Mouse (Mus musculus) lung, postnatal 14 days (tissue): Measurements from ENCODE around the gene Litaf.
A peak's percentile ranks its signal among the peaks of the same experiment; 100 is the strongest.

Experiments
- DNase-seq: peaks from one replicate; pipeline ENCODE4 v3.0.0; 2021

Gene Litaf

GRCm38 (mm10) chr16:10951581-10951980 lies 114.4 kb downstream of the Litaf start:
- DNase-seq = peak; percentile 74

DNA sequence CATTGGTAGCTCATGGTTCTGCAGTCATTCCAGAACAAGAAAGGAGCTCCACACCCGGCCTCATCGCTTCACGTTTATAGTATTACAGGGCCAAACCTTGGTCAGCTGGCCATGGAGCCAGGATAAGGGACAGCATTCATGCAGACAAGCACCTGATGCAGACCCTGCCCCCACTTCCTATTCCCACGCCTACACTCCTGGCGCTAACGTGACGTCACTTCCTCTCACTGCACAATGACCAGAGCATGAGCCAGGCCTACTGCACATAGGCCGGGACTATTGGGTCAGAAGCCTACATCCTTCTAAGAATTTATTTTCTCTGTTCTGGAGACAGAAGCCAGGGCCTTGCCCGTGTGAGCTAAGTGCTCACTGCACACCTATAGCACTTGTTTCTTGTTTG lies 115.4 kb downstream of the Litaf start:
- no peak for DNase-seq

DNA sequence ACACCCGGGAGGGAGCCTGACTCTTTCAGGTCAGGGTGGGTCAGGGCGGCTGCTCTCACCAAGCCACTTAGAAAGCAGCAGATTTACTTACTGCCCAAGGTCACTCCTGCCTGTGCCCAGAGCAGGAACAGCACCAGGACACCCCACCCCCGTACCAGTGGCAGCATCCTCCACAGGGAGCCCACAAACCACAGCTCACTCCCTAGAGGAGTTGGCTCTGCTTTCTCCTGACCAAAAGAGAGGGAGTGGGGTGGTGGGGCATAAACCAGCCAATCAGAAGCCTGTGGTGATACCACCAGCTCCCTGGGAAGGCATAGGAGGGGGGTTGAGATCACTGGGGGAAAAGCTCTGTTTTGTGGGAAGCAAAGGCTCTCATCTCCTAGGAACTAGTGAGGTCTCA lies 118.2 kb downstream of the Litaf start:
- no peak for DNase-seq

DNA sequence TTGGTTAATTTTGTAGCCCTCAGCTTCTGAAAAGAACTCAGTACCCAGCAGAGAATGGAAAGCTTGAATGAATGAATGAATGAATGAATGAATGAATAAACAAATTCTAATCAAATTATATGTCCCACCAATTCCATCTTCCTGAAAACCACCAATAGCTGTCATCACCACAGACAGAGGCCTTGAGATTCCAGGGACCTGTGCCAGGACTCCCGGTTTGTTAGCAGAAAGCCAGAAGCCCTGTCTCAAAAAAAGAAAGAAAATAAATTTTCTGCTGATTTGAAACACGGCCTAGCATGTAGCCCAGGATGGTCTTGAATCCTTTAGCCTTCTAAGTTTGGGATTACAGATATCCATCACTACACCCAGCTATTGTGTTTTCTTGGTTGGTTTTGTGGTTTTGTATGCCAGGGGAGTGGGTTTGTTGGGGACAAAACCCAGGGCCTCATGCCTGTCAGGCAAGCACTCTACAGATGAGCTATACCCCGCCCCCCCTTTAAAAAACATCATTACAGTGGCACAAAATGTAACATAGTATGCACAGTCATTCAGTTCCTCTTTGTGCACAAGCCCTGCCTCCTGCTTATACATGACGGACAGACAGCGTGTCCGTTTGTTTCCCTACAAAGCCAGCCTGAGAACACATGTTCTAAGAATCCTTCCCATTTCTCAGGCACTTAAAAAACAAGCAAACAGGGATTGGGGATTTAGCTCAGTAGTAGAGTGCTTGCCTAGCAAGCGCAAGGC lies 120.4 kb downstream of the Litaf start:
- no peak for DNase-seq

GRCm38 (mm10) chr16:10944545-10944944 lies 121.4 kb downstream of the Litaf start:
- DNase-seq = no peak

DNA sequence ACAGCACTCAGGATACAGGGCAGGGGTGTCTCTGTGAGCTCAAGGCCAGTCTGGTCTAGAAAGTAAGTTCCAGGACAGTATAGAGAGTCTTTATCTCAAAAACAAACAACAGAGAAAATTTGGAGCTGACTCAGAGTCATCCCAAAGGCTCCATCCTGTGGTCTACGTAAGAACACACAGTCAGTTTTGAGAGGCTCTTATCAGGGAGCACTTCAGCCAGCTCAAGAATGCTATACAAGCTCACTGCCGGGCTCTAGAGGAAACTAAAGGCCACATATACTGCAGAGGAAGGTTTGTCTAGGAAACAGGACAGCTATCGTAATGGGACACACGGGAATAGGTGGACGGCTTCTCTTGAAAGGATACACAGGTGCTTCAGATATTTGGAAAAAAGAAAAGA lies 122.7 kb downstream of the Litaf start:
- no peak for DNase-seq

DNA sequence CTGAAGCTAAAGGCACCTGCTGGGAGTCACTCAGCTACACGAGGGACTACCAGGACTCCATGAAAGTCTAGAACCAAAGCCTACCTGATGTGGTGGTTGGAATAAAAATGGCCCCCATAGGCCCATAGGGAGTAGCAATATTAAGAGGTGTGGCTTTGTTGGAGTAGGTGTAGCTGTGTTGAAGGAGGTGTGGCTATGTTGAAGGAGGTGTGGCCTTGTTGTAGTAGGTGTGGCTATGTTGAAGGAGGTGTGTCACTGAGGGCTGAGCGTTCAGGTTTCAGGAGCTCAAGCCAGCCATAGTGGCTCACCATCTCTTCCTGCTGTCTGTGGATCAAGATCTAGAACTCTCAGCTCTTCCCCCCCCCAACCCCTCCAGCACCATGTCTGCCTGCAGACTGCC lies 125.3 kb downstream of the Litaf start:
- no peak for DNase-seq

DNA sequence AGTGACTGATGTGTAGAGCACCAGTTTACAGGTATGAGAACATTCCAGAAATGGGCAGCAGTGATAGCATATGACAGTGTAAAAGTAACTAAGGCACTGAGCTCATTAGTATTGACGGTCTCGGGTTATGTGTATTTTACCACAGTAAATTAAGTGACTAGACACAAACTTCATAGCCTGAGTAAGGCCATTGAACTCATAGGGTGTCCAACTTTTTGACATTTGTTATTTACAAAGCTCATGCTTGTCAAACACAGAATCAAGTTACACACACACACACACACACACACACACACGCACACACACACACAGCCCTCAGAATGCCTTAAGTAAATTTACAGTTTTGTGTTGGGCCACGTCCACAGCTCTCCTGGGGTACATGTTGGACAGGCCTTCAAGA lies 126.0 kb downstream of the Litaf start:
- DNase-seq = no peak

DNA sequence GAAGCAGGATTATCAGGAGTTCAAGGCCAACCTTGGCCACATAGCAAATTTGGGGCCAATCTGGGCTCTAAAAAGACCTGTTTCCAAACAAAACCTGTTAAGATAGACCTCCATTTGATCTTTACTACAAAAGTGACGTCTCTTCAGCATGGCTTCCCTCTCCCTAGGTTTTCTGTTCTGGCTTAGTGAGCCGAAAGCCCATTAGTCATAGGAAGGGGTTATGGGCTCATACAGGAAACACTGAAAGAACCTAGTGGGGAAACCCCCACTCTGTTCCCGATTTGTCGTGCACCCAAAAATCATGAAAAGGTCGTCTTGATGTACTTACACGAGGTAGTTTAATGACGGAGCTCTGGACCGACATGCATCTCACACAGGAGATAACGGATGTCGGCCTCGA lies 128.5 kb downstream of the Litaf start:
- no peak for DNase-seq

- no peak for DNase-seq
Measured at GRCm38 (mm10) chr16:10936700-10937319, 129.1 kb downstream of the Litaf start.

GRCm38 (mm10) chr16:10934047-10934446 lies 131.9 kb downstream of the Litaf start:
- DNase-seq = no peak

DNA sequence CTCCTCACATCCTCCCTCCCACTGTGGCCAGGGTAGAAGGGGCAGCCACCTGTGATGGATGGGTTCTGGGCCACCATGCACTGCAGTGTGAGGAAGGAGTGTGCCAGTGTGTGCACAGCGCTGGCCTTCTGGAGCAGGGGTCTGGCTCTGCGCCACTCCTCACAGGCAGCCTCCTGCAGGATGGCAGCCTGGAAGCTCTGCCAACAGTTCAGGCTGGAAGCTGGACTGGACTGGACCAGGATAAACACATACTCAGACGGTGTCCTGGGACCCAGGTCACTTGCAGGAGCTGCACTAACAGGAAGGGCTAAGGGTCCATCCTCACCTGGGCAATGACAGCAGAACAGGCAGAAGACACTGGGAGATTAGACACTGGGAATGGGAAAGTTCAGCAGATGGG lies 132.6 kb downstream of the Litaf start:
- DNase-seq = no peak

GRCm38 (mm10) chr16:10927026-10927425 lies 138.9 kb downstream of the Litaf start:
- no peak for DNase-seq

- peak; percentile 39 for DNase-seq
Measured at GRCm38 (mm10) chr16:10925591-10926180, 140.3 kb downstream of the Litaf start.

- DNase-seq = no peak
Measured at GRCm38 (mm10) chr16:10923561-10923960, 142.4 kb downstream of the Litaf start.

- no peak for DNase-seq
Measured at GRCm38 (mm10) chr16:10919856-10920255, 146.1 kb downstream of the Litaf start.

DNA sequence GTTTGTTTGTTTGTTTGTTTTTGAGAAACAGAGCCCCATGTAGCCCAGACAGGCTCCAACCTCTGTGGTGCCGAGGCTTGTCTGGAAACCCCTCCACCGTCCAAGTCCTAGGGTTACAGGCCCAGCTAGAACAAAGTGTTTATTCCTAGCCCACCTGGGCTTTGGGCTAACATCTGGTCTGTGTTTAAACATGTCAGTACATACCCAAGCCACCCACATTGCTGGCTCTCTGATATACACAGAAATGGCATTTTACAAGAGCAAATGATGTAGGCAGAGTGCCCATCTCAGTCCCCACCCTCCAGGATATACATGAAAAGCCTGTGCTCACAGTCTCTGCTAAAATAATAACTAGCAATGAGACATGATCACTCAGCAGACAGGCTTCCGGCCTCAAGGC lies 149.7 kb downstream of the Litaf start:
- no peak for DNase-seq

GRCm38 (mm10) chr16:10915066-10915465 lies 150.9 kb downstream of the Litaf start:
- no peak for DNase-seq

GRCm38 (mm10) chr16:10911061-10911460 lies 154.9 kb downstream of the Litaf start:
- no peak for DNase-seq

DNA sequence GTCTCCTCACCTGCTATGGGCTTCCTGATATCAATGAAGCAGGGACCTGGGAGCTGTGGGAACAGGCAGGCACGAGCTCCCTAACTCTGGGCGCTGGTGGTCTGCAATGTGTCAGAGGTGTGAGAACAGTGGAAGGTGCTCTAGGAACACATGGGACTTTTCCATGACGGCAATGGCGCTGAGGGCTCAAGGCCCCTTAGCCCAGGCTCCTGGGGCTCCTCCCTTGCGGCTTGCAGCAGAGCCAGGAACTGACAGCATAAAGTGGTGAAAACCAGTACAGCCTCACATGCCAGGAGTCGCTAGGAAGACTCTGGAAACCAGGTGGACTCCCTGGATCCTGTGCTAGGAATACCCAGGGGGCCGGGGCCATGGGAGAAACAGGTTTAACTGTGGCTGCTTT lies 155.4 kb downstream of the Litaf start:
- DNase-seq = no peak
